Mouse (Mus musculus) adrenal gland, adult 18-20 months (tissue): ENCODE measurements around the gene Nckap1. TPM values are rescaled to one million over a fixed set of nuclear protein-coding genes. Genes with fewer than 3 reads are reported as not detected.
A peak's percentile ranks its signal among the peaks of the same experiment; 100 is the strongest.
"Not testable (repeated sequence)": the region's sequence is repeated elsewhere in the genome, so short reads cannot be mapped to it uniquely, and the experiment has no call there.

Experiments used
- DNase-seq, 2 experiments: peaks; one replicate each; pipeline ENCODE4 v3.0.0; 2021 to 2022; ENCODE audit warnings: low spot score in 2 of 2
- total RNA-seq, 2 experiments: library from RNA; stranded (reverse); gene quantifications; 1 replicate in 1 of 2; 2 replicates in 1 of 2; pipeline ENCODE4 v1.2.3; 2021

Gene Nckap1
- total RNA-seq, 2 experiments from 2014 or later, result 116 to 178 TPM

DNA sequence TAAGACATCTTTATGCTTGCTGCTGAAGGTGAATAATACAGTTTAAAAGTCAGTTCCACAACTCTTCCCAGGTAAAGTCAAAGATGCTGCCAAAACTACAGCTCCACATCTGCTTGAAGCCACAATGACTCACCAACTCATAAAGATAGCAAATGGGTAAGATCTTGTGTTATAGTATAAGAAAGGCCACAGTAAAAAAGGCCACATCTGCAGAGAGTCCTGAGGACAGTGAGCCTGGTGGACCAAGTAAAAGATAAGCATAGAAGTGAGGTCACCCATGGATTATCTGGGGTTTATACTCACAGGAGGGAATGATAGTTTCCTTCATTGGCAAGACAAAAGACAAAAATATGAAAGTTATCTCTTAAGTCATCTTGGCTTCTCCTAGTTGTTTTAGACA lies 18.9 kb downstream of the Nckap1 start:
- DNase-seq, result no peak

DNA sequence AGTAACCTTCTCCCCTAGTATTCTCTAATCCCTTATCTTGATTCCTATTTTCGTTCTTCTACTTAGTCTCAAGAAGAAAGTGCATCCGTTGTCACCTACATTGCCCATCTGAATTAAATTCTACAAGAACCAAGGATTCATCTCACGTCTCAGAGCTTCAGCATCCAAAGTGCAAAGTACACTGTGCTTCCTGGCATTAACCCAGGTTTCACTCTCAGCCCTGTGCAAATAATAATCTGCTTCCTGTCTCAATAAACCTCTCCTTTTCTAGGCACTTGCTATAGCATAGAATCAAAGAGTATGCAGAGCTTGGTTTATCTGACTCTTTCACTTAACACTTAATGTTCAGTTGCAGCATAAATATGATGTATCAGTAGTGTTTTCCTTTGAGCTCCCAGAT lies 19.7 kb downstream of the Nckap1 start:
- DNase-seq, result no peak

DNA sequence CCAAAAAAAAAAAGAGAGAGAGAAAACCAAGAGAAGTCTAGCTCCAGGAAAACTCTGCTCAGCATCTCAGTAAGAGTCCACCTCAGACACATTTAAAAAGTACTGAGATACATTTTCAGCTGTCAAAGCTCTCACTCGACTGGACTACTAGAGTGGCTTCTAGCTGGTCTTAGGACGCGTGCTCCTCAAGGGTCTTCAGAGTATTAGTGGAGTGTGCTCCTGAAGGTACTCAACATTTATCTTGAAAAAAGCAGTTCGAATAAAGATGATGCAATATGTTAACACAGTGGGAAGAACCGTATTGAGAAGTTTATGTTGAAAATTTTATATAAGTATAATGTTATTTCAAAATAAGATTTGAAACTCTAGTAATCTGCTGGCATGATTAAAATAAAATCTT lies 20.4 kb downstream of the Nckap1 start:
- no peak for DNase-seq

DNA sequence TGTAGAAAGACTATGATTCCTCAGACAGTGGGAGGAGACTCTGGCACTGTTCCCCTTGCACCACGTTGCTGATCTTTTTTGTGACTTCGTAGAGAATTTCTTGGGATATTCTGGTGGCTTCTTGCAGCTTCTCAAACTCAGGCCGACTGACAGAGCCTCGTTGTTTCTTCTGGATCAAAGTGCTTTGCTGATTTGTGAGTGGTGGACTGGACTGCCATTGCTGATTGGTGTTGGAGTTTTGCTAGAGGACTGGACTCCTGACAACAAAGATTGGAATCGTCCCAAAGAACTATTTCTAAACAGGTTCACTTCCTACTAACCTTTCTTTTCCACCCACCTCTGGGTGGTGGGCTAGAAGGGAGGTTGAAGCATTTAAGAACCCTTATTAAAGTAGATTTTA lies 21.5 kb downstream of the Nckap1 start:
- DNase-seq, result no peak

DNA sequence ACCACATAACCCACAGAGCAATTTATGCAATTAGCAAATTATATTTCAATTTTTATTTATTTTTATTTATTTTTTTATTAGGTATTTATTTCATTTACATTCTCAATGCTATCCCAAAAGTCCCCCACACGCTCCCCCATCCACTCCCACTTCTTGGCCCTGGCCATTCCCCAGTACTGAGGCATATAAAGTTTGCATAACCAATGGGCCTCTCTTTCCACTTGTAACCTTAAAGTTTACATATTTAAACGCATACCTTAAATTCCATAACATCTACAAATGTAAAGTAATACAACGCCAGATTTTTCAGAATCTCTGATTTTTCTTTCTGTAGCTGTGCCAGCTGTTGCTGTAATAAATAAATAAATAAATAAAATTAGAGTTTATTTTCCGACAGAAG lies 26.7 kb downstream of the Nckap1 start:
- DNase-seq, result no peak

DNA sequence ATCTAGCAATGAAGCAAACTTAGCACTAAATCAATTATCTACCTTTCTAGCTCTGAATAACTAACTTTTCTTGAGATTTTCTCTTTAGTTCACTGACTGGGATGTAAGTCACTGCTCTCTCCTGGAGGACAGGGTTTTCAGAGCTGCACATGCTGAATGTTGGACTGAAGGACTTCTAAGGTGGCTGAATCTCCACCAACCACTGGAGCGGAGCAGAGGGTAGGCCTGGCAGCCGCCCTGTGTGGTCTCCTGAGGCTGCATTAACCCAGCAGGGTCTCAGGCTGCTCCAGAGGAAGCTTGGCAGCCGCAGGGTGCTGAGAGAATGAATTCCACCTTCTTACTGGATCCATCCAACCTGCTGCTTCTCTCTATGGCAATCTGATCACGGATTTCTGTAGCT lies 31.5 kb downstream of the Nckap1 start:
- DNase-seq, result no peak

DNA sequence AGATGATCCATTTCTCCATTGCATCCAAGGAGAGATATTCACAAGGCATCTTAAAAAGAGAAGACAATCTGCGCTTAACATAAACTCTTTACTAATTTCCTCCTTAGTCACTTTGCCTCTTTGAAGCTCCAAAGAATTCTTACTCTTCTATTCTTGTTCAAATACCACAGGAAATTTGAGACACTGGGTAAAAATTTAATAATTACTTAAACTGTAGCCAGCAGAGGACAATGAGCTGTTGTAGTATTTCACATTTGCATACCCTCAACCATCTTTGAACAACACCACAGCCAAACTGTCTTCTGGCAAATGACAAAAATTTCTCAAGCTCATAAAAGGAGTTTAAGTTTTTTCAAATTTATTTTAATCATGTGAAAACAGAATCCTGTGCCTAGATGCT lies 33.3 kb downstream of the Nckap1 start:
- DNase-seq, result no peak

DNA sequence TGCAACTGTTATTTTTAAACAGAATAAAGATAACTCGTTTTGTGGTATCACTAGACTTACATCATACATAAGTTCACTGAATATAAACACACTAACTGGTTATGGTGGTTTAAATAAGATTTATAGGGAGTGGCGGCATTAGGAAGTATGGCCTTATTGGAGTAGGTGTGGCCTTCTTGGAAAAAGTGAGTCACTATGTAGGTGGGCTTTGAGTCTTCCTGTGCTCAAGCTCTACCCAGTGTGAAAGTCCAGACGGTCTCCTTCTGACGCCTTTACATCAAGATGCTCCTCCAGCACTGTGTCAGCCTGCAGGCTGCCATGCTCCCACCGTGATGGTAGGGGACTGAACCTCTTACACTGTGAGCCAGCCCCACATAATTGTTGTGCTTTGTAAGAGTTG lies 38.4 kb downstream of the Nckap1 start:
- DNase-seq, result no peak

DNA sequence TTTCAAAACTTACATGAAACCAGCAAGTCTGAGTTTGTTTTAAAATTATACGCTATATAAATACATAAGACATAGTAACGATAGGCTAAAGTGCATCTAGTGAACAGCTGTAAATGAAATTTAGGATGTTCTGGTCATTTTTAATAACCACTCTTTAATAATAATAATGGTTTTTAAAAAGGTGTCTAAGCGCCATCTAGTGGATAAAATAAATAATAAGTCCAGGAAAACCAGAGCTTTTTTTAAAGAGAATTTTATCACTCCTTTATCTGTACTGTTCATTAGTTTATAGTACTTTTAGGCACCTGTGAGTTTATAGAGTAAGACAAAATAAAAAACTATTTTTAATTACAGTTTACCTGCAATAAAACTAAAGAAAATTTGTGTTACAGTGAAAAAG lies 44.0 kb downstream of the Nckap1 start:
- DNase-seq, result no peak

DNA sequence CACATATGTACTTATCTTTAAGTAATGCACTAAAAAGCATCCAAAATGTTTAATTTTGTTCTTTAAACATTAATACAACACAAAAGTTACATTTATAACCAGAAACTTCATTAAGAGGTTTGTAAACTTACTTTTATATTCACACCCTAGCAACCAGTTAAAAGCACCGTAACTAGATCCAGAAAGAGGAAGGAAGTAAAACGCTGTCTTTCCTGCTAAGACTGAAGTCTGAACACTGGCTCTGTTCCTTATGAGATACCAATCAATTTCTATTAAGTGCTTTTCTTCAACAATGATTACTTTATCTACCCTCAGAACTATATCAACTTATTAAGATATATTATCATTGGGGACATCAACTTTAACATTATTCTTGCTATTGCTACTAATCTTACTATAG lies 44.6 kb downstream of the Nckap1 start:
- DNase-seq, result no peak

DNA sequence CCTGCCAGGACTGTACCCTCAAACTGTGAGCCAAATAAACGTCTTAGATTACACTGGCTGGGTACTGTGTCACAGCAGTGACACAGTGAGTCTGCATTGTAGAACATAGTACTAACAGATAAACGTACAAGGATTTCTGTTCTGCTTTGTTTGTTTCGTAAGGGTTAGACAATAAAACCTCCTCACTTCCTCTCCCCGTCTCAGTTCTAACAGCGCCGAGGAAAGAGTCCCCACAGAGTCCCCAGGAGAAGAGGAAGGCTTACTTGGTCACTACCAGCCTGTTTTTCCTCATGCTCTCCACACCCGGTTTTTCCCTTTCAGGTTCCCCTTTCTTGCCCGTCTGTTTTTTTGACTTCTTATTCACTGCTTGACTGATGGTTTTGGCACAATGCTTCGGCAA lies 56.9 kb downstream of the Nckap1 start:
- no peak for DNase-seq

DNA sequence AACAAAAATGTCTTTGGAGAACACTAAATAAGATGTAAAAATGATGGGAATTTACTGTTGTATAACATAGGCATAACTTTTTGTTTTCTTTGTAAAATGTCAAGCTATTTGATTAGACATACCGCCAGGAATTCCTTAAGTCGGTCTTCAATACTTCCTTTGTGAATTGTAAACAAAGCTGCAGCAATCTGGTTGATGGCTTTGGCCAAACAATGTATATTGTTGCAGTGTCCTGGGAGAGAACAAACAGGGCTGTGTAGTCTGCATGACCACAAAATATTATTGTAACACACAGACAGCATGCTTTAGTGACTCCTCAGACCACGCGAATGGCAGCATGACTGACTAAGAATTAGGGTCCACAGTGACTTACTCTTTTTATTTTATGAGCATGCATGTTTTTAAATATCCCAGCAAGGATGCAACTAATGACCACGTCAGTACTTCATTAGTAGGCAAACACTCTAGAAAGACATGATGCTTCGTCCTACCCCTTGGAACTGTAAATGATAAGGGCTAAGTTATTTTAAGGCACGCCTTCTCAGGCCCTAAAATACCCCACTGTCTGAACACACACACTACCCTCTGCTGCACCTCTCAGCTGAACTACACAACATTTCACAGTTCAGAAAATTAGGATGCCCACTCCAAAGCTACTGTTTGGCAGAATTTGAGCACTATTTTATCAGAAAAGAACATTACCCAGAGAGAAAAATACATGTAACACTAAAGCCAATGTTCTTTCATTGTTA lies 75.0 kb downstream of the Nckap1 start:
- no peak for DNase-seq

DNA sequence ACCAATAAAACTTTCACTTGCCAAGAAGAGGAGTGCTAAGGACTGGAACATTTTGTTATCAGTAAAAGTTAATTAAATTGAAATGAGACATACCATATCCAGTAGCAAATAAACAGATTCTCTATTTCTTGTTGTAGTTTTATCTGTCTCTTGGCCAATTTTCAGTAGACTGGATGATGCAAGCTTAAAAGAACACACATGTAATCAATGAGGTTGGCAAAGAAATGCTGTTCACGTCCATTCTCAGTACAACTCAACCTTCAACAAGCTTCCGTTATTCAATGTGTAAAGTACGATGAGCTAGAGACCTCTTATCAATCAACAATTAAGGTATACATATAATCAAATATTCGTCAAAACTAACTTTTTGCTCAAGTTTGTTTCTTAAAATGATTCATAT lies 79.0 kb downstream of the Nckap1 start:
- DNase-seq, result no peak

DNA sequence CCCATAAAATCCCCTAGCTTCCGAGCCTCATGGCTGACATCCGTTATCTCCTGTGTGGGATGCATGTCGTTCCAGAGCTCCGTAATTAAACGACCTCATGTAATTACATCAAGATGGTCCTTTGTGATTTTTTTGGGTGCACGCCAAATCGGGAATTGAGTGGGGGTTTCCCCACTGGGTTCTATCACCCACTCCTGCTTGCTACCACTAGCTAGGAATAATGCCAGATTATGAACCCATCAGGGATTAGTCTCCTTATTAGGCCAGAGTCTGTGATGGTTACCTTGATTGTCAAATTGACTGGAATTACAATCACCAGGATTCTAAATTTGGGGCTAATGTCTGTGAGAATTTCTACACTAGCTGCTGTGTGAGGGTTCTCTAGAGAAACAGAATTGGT lies 85.9 kb downstream of the Nckap1 start:
- DNase-seq, result not testable (repeated sequence)

DNA sequence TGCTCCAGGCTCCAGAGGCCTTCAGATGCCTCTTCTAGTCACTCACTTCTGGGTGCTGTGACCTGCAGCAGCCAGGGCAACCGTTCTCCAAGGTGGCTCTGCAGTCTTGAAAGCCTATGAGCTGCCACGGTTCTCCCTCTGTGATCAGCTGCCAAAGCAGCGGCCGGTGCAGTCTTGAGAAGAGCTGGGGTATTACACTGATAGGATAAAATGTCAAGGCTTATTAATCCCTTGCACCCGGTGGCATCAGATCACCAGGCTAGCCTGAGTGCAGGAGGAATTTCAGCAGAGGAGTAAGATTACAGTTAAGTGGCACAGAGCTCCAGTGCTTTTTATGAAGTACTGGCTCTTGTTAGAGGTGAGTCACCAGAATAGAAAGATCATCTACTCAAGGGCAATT lies 94.3 kb downstream of the Nckap1 start:
- DNase-seq, result peak; percentile 29 to 50

DNA sequence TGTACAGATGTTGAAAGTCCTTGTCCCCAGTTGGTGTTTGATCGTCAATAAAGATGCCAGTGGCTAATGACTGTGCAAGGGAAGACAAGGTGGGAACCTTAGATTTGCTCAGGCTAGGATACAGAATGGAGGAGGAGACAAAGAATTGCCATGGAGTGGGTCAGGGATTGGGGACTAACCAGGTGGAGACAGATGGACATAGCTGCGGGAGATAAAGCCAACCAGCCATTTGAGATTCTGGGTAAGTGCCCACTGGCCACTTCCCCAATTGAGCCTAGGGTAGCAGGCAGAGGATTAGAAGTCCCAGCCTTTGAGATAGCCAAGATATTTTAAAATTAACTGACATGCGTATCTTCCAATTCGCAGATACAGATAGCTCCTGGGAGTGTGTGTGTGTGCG lies 96.2 kb downstream of the Nckap1 start:
- no peak for DNase-seq

DNA sequence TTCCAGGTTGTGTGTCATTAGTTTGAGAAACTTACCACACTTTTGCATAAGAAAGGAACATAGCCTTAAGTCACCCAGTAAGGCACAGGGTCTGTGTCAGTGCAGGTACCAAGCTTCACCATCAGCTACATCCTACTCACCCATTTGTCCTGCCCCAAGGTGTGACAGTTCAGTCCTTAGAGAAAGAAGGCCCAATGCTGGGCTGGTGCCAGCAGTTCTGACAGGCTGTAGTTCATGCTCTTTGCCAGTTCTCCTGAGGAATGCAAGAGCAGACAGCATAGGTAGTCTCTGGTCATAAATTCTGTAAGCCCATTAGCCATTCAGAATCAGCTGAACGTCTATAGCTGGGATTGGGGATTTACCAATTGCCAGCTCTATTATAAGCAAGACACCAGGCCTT lies 105.3 kb downstream of the Nckap1 start:
- DNase-seq, result no peak

DNA sequence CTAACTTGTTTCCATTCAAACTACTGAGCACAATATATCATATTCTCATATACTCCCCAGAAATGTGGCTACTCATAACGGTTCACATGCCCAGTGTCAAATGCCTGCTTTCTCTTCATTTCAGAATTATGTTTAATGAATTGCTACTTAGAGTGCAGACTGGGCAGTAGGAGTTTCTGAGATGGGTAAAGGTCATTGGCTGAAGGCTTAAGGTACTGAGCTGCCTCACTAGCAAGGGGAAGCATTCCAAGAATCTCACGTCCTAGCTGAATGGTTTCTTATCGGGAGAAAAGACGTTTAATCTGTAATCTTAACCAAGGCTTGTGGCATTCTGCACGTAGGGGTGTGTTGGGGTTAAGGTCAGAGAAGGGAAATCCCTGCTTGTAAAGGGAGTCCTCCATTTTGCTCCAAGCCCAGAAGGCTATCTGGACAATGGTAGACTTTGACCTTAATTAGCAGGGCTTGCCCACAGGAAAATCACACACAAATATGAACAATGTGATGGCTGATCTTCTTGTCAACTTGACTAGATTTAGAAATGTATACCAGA lies 106.9 kb downstream of the Nckap1 start:
- DNase-seq, result no peak

DNA sequence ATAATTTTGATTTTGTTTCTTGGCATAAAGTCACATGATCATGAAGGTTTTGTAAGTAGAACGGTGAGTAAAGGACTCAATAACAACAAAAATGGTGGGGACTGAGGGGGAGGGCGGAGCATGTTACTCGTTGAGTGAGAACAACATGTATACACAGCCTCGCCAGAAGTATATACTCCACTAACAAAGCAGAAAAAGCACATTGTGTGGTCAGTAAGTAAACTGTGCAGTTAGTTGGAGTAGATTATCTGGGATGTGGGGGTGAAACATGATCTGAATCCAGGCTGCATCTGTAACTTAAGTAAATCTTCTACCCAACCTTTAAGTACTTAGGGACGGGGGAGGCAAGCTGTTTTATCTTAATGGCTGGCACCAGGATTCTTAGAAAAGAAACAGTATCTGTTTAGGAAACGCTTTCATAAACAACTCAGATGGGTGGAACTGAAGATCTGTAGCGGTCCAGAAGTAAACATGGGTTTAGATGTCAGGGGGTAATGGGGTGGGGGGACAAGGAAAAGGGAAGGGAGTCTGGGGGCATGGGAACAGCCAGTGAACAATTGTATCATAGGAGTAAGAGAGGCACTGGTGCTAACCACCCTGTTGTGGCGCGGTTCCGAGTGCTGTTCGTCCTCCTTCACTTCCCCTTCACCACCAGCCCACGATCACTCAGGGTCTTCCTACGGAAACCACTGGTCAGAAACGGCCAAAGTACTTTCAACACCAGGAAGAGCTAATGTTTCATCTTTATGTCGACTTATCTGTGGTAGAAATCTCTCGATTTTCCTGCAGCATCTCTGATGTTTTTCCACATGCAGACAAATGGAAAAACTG lies 115.0 kb downstream of the Nckap1 start:
- no peak for DNase-seq

DNA sequence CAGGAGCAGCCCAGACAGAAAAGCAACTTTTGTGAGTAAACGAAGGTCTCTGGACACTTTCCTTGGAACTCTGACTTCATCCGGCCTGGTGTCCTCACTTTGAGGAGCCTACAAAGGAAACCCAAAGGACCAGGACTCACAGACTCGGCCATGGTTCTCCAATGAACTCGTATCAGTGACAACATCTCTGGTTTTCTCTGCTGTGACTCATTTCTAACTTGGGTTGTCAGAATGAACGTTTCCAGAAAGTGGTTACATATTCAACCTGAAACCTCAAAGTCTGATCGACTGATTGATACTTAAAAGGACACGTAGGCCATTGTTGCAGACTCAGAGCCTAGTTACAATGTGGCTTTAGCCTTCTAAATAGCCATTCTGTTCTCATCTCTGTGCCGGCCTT lies 119.4 kb downstream of the Nckap1 start:
- DNase-seq, result no peak
